Mouse (Mus musculus) cerebellum, adult 2 months (tissue): ENCODE data around the gene Kcnip1. TPM values are rescaled to one million over a fixed set of nuclear protein-coding genes. Genes with fewer than 3 reads are reported as not detected.

Experiments
- DNase-seq, 2 experiments: peaks; one replicate each; pipeline ENCODE4 v3.0.0; 2021
- H3K27ac ChIP-seq: fragments of 200-500 bp; 2 replicates; pipeline ENCODE4 v1.5.1; 2012; ENCODE audit warnings: low read length, control low read depth, inconsistent platforms; ENCODE audit not compliant: insufficient read depth
- H3K27me3 ChIP-seq: fragments of 200-500 bp; 2 replicates; pipeline ENCODE4 v1.6.1; 2012; ENCODE audit warnings: inconsistent platforms, mild to moderate bottlenecking, low read length, moderate library complexity; ENCODE audit not compliant: control insufficient read depth, insufficient read depth
- H3K4me1 ChIP-seq: fragments of 200-500 bp; 2 replicates; pipeline ENCODE4 v1.6.1; 2011; ENCODE audit warnings: low read length; ENCODE audit not compliant: control insufficient read depth, insufficient read depth
- H3K4me3 ChIP-seq: fragments of 200-500 bp; replicated peaks from 2 replicates; pipeline ENCODE3; 2011; ENCODE audit warnings: mild to moderate bottlenecking, low read depth, low read length, control low read depth; ENCODE audit not compliant: insufficient read depth
- CTCF ChIP-seq: fragments of 200-500 bp; IDR thresholded peaks from 2 replicates; pipeline ENCODE4 v1.5.1; 2011; ENCODE audit warnings: low read depth, mild to moderate bottlenecking, control low read depth, low read length, moderate library complexity, borderline replicate concordance; ENCODE audit not compliant: insufficient read depth
- POLR2A ChIP-seq: fragments of 200-500 bp; IDR thresholded peaks from 2 replicates; pipeline ENCODE4 v1.6.1; 2011; ENCODE audit warnings: low read length, control low read depth, borderline replicate concordance; ENCODE audit not compliant: insufficient read depth
- WGBS: fragments of 180-500 bp; shearing (Covaris S2); methylation state at CpG from one replicate; pipeline ENCODE4 v1.1.7; 2018; 5-methylcytosine and 5-hydroxymethylcytosine counted together
- polyA plus RNA-seq: library from polyadenylated mRNA; depleted of rRNA; stranded (reverse); fragments of >200 nt; gene quantifications from 2 replicates; pipeline ENCODE4 v1.2.3, GENCODE M21; 2012

Gene Kcnip1
- polyA plus RNA-seq, 1 experiment: 78.8 TPM

- H3K27me3 ChIP-seq: no peaks in the 10 kb centered on the region; the same call in 1 of the 2 replicates
- DNase-seq: no peak
- WGBS: 48% methylated on average over 4 of the region's 4 CpGs
- H3K4me3 ChIP-seq: no peak overlapping the region
- H3K27ac ChIP-seq: no peak overlapping the region
- H3K4me1 ChIP-seq: no peaks in the 10 kb centered on the region; the same call in 1 of the 2 replicates
- TF ChIP-seq CTCF: no peak
- TF ChIP-seq POLR2A: no peak
Observed at GRCm38 (mm10) chr11:33786572-33786971, 206.4 kb downstream of the Kcnip1 start.

- WGBS: 2% methylated on average over 10 of the region's 10 CpGs
- no peaks in the 10 kb centered on the region for H3K27me3 ChIP-seq
- peaks cover 10% of the 10 kb centered on the region for H3K4me1 ChIP-seq
- peak; percentile 82 to 86 for DNase-seq
- TF ChIP-seq CTCF (no peak), POLR2A (no peak)
- H3K27ac ChIP-seq: no peak overlapping the region
- no peak overlapping the region for H3K4me3 ChIP-seq
Observed at GRCm38 (mm10) chr11:33781561-33781971, 211.4 kb downstream of the Kcnip1 start.

DNA sequence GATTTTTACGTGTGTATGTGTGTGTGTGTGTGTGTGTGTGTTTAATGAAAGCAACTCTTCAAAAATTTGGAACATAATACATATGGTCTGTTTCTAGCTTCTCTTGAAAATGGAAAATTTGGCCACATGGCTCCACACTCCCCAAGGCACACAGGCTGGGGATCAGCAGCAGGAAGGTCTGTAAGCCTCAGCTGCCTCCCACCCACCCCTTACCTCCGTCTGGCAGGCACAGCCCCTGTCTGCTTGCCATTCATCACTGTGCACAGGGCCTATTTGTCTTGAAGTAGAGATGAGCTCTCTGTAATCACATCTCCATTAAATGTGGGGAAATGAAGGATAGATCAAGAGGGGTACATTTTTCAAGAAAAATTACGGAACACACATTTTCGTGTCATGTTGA, 212.7 kb downstream of the Kcnip1 start:
- H3K27ac ChIP-seq: no peak overlapping the region
- peaks cover 10% of the 10 kb centered on the region for H3K4me1 ChIP-seq
- no peak overlapping the region for H3K4me3 ChIP-seq
- no peak for DNase-seq
- no peak for TF ChIP-seq POLR2A
- no peak for TF ChIP-seq CTCF
- no peaks in the 10 kb centered on the region for H3K27me3 ChIP-seq
- WGBS: 78% methylated on average over 4 of the region's 4 CpGs

DNA sequence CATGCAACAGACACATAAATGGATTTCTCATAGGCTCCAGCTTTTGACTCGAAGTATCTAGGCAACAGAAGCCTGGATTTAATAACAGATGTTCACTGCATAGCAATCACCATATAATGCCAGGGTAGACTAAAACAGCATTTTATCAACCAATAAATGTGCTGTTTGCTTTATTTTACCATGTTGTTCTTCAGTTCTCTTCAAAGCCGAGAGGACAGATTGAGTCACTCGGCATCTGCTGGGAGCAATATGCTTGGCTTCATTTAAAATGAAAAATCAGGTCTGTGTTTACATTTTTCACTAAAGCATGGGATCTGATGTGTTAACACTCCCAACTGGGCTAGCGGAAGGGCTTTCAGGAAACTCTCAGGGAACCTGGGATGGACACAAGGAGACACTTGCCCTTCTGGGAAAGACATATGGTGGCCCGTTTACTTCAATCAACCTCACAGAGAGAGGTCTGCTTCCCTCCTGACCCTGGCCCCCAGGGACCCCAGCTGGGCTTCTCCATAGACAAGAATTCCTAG, 220.3 kb downstream of the Kcnip1 start:
- Histone ChIP-seq H3K27ac (no peak overlapping the region), H3K4me3 (no peak overlapping the region), H3K27me3 (no peaks in the 10 kb centered on the region; the same call in 1 of the 2 replicates), H3K4me1 (peaks cover 2% of the 10 kb centered on the region; the same call in 1 of the 2 replicates)
- DNase-seq: peak; percentile 45 to 69
- WGBS: 10% methylated on average over 5 of the region's 5 CpGs
- TF ChIP-seq CTCF: no peak
- no peak for TF ChIP-seq POLR2A

GRCm38 (mm10) chr11:33772043-33772442, 220.9 kb downstream of the Kcnip1 start:
- WGBS: 73% methylated on average over 2 of the region's 2 CpGs
- Histone ChIP-seq H3K4me3 (no peak overlapping the region), H3K4me1 (peaks cover 2% of the 10 kb centered on the region; the same call in 1 of the 2 replicates), H3K27ac (no peak overlapping the region), H3K27me3 (no peaks in the 10 kb centered on the region; the same call in 1 of the 2 replicates)
- no peak for TF ChIP-seq CTCF
- no peak for TF ChIP-seq POLR2A
- DNase-seq: no peak

- no peaks in the 10 kb centered on the region; the same call in 1 of the 2 replicates for H3K27me3 ChIP-seq
- no peak overlapping the region for H3K4me3 ChIP-seq
- no peak for DNase-seq
- peaks cover 2% of the 10 kb centered on the region; the same call in 1 of the 2 replicates for H3K4me1 ChIP-seq
- 78% methylated on average over 9 of the region's 9 CpGs for WGBS
- TF ChIP-seq POLR2A (no peak), CTCF (no peak)
- no peak overlapping the region for H3K27ac ChIP-seq
Observed at GRCm38 (mm10) chr11:33766976-33767938, 225.7 kb downstream of the Kcnip1 start.

DNA sequence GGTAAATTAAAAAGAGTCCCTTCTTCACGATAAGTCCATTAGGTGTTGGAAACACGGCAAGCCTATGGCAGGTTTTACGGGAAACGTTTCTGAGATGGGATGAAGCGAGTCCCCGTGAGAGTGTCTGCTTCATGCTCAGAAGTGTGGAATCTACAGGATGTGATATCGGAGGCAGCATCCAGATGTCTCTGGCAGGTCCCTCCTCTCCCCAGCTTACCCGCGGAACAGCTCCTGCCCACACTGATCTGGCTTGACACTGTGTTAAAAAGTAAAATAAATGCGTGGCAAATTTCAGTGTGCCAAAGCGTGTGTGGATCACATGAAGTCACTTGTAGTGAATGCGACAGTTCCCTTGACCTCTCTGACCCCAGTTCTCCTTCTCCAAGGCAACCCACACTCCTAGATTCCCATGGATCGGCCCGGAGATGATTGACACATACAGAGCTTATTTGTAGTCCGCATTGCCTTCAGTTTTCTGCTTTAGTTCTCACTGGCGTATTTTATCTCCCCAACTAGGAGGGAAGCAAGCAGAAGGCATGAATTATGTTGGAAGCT, 231.7 kb downstream of the Kcnip1 start:
- H3K27me3 ChIP-seq: no peaks in the 10 kb centered on the region
- DNase-seq: no peak

More for the DNA sequence above, 231.7 kb downstream of the Kcnip1 start:
- H3K4me3 ChIP-seq: no peak overlapping the region
- no peak overlapping the region for H3K27ac ChIP-seq
- 64% methylated on average over 16 of the region's 16 CpGs for WGBS
- no peak for TF ChIP-seq CTCF
- TF ChIP-seq POLR2A: no peak
- H3K4me1 ChIP-seq: no peaks in the 10 kb centered on the region
